Mouse (Mus musculus) kidney, adult 2 months (tissue): ENCODE measurements around the gene Gm13275.
"Not testable (repeated sequence)": the region's sequence is repeated elsewhere in the genome, so short reads cannot be mapped to it uniquely, and the experiment has no call there.

Source experiments
- CTCF ChIP-seq: fragments of 200-500 bp; conservative IDR thresholded peaks from 2 replicates; pipeline ENCODE4 v1.5.1; 2011; ENCODE audit warnings: low read depth, mild to moderate bottlenecking, control low read depth, low read length, moderate library complexity, mixed read lengths; ENCODE audit not compliant: insufficient read depth, insufficient read length
- POLR2A ChIP-seq: fragments of 200-500 bp; IDR thresholded peaks from one replicate; pipeline ENCODE4 v1.6.1; 2011; ENCODE audit warnings: low read depth, low read length, control low read depth

DNA sequence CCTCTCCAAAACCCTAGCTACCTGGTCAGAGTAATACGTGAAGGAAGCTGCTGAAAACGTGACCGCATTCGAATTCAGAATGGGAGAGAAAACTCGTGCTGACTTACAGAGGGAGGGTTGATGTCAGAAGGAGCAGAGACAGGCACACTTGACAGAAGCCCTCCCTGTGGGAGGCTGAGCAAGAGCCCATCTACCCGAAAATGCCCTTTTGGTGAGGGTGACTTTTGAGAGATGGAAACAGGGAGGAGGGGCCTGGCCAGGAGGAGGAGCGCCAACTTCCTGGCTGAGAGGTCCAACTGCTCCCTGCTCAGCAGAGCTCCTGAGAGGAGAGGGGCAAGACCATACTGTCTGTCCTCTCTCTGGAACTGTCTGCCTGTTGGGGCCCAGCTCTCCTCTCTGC lies 5.1 kb downstream of the Gm13275 start, which contains the start of gene Gm13285:
- TF ChIP-seq POLR2A, CTCF: not testable (repeated sequence)
